Mouse (Mus musculus): ENCODE measurements around the gene Nudcd3. TPM values are rescaled to one million over a fixed set of nuclear protein-coding genes. Genes with fewer than 3 reads are reported as not detected.

Nudcd3 gene
- polyA plus RNA-seq, 1 experiment from 2014 or later: 38.6 TPM

- no peak for TF ChIP-seq CTCF (IDR thresholded peaks at IDR 0.05; ENCODE audit: low read depth)
- no peaks in the 10 kb centered on the region for H3K9me3 ChIP-seq (ENCODE audit: low read depth, low read length)
- WGBS: 77% methylated on average over 11 of the region's 11 CpGs
These were observed 18.1 kb upstream of the Nudcd3 start for GRCm38 (mm10) chr11:6218189-6218896.

GRCm38 (mm10) chr11:6216834-6217233 is 16.6 kb upstream of the Nudcd3 start:
- H3K4me2 ChIP-seq: no peak overlapping the region
- no peak overlapping the region for H3K9ac ChIP-seq
- peak; percentile 65 for ATAC-seq (ENCODE audit: insufficient read depth)
- WGBS: 33% methylated on average over 3 of the region's 3 CpGs
- no peaks in the 10 kb centered on the region for H3K36me3 ChIP-seq (ENCODE audit: insufficient read depth)
- no peaks in the 10 kb centered on the region for H3K4me1 ChIP-seq (ENCODE audit: insufficient read depth)
- H3K4me3 ChIP-seq (ENCODE audit: low read depth, low read length): no peak overlapping the region
- TF ChIP-seq CTCF (IDR thresholded peaks at IDR 0.05; ENCODE audit: low read depth): no peak
- no peaks in the 10 kb centered on the region for H3K27me3 ChIP-seq (ENCODE audit: insufficient read depth, low read length)
- no peak overlapping the region for H3K27ac ChIP-seq (ENCODE audit: low read depth)
- peak; percentile 4 for DNase-seq
- no peaks in the 10 kb centered on the region for H3K9me3 ChIP-seq (ENCODE audit: low read depth, low read length)

More at GRCm38 (mm10) chr11:6218189-6218896, 18.1 kb upstream of the Nudcd3 start:
- H3K36me3 ChIP-seq (ENCODE audit: insufficient read depth): no peaks in the 10 kb centered on the region
- H3K9ac ChIP-seq: no peak overlapping the region
- H3K4me2 ChIP-seq: no peak overlapping the region
- H3K4me1 ChIP-seq (ENCODE audit: insufficient read depth): no peaks in the 10 kb centered on the region
- no peak for DNase-seq
- H3K4me3 ChIP-seq (ENCODE audit: low read depth, low read length): no peak overlapping the region
- ATAC-seq (ENCODE audit: insufficient read depth): no peak
- no peaks in the 10 kb centered on the region for H3K27me3 ChIP-seq (ENCODE audit: insufficient read depth, low read length)
- H3K27ac ChIP-seq (ENCODE audit: low read depth): no peak overlapping the region

- Histone ChIP-seq H3K36me3 (ENCODE audit: insufficient read depth) (no peaks in the 10 kb centered on the region), H3K9me3 (ENCODE audit: low read depth, low read length) (no peaks in the 10 kb centered on the region), H3K9ac (no peak overlapping the region), H3K4me3 (ENCODE audit: low read depth, low read length) (no peak overlapping the region), H3K4me2 (no peak overlapping the region), H3K27ac (ENCODE audit: low read depth) (no peak overlapping the region), H3K4me1 (ENCODE audit: insufficient read depth) (no peaks in the 10 kb centered on the region), H3K27me3 (ENCODE audit: insufficient read depth, low read length) (no peaks in the 10 kb centered on the region)
- WGBS: 60% methylated on average over 1 of the region's 1 CpGs
- TF ChIP-seq CTCF (IDR thresholded peaks at IDR 0.05; ENCODE audit: low read depth): no peak
- DNase-seq: no peak
- no peak for ATAC-seq (ENCODE audit: insufficient read depth)
These were observed 7.9 kb upstream of the Nudcd3 start for GRCm38 (mm10) chr11:6208158-6208557.

- no peaks in the 10 kb centered on the region for H3K36me3 ChIP-seq (ENCODE audit: insufficient read depth)
- H3K4me3 ChIP-seq (ENCODE audit: low read depth, low read length): no peak overlapping the region
- no peak overlapping the region for H3K4me2 ChIP-seq
- no peaks in the 10 kb centered on the region for H3K27me3 ChIP-seq (ENCODE audit: insufficient read depth, low read length)
- no peak for TF ChIP-seq CTCF (IDR thresholded peaks at IDR 0.05; ENCODE audit: low read depth)
- H3K27ac ChIP-seq (ENCODE audit: low read depth): no peak overlapping the region
- H3K9me3 ChIP-seq (ENCODE audit: low read depth, low read length): no peaks in the 10 kb centered on the region
- H3K9ac ChIP-seq: no peak overlapping the region
- DNase-seq (no peak), ATAC-seq (ENCODE audit: insufficient read depth) (no peak)
- H3K4me1 ChIP-seq (ENCODE audit: insufficient read depth): no peaks in the 10 kb centered on the region
- WGBS: 69% methylated on average over 2 of the region's 2 CpGs
These were observed 6.9 kb upstream of the Nudcd3 start for GRCm38 (mm10) chr11:6207090-6207489.

GRCm38 (mm10) chr11:6200570-6200969 is 355 bp upstream of the Nudcd3 start:
- peak overlapping the region; percentile 97 for H3K27ac ChIP-seq (ENCODE audit: low read depth)
- H3K36me3 ChIP-seq (ENCODE audit: insufficient read depth): no peaks in the 10 kb centered on the region
- ATAC-seq (ENCODE audit: insufficient read depth): peak; percentile 2; the same call in 1 of the 2 replicates

GRCm38 (mm10) chr11:6199410-6200086 is 667 bp downstream of the Nudcd3 start, which contains the start of gene A730071L15Rik:
Gene A730071L15Rik (plus strand): TSS chr11:6200029.
- Histone ChIP-seq H3K9me3 (ENCODE audit: low read depth, low read length) (no peaks in the 10 kb centered on the region), H3K4me3 (ENCODE audit: low read depth, low read length) (peak within 1 kb of the TSS; percentile 72), H3K36me3 (ENCODE audit: insufficient read depth) (no peaks in the 10 kb centered on the region), H3K9ac (peak within 1 kb of the TSS; percentile 79), H3K4me1 (ENCODE audit: insufficient read depth) (peaks cover 3% of the 10 kb centered on the region; the same call in 1 of the 2 replicates), H3K27me3 (ENCODE audit: insufficient read depth, low read length) (no peaks in the 10 kb centered on the region), H3K27ac (ENCODE audit: low read depth) (peak within 1 kb of the TSS; percentile 97), H3K4me2 (peak within 1 kb of the TSS; percentile 89)
- 2% methylated on average over 35 of the region's 35 CpGs for WGBS
- DNase-seq (peak; percentile 10), ATAC-seq (ENCODE audit: insufficient read depth) (peak; percentile 68)
- TF ChIP-seq CTCF (IDR thresholded peaks at IDR 0.05; ENCODE audit: low read depth): peak; percentile 20

More at GRCm38 (mm10) chr11:6200570-6200969, 355 bp upstream of the Nudcd3 start:
- no peaks in the 10 kb centered on the region for H3K27me3 ChIP-seq (ENCODE audit: insufficient read depth, low read length)
- DNase-seq: no peak
- H3K4me1 ChIP-seq (ENCODE audit: insufficient read depth): peaks cover 3% of the 10 kb centered on the region; the same call in 1 of the 2 replicates
- no peaks in the 10 kb centered on the region for H3K9me3 ChIP-seq (ENCODE audit: low read depth, low read length)
- no peak for TF ChIP-seq CTCF (IDR thresholded peaks at IDR 0.05; ENCODE audit: low read depth)
- H3K9ac ChIP-seq: peak overlapping the region; percentile 79
- 22% methylated on average over 9 of the region's 9 CpGs for WGBS
- peak overlapping the region; percentile 89 for H3K4me2 ChIP-seq
- H3K4me3 ChIP-seq (ENCODE audit: low read depth, low read length): peak overlapping the region; percentile 72

GRCm38 (mm10) chr11:6198449-6198848 is 1.8 kb downstream of the Nudcd3 start:
- no peak for TF ChIP-seq CTCF (IDR thresholded peaks at IDR 0.05; ENCODE audit: low read depth)
- DNase-seq (no peak), ATAC-seq (ENCODE audit: insufficient read depth) (no peak)
- no peaks in the 10 kb centered on the region for H3K36me3 ChIP-seq (ENCODE audit: insufficient read depth)
- no peak overlapping the region for H3K4me3 ChIP-seq (ENCODE audit: low read depth, low read length)
- H3K27ac ChIP-seq (ENCODE audit: low read depth): no peak overlapping the region
- H3K4me1 ChIP-seq (ENCODE audit: insufficient read depth): peaks cover 3% of the 10 kb centered on the region; the same call in 1 of the 2 replicates
- 85% methylated on average over 4 of the region's 4 CpGs for WGBS
- no peak overlapping the region for H3K9ac ChIP-seq
- peak overlapping the region; percentile 89 for H3K4me2 ChIP-seq
- no peaks in the 10 kb centered on the region for H3K9me3 ChIP-seq (ENCODE audit: low read depth, low read length)
- no peaks in the 10 kb centered on the region for H3K27me3 ChIP-seq (ENCODE audit: insufficient read depth, low read length)

Measured in lung, embryonic 14.5 days (tissue).